Mouse (Mus musculus) cortical plate, adult 2 months (tissue): ENCODE data around the gene Eno2.

Experiments used
- CTCF ChIP-seq: fragments of 200-500 bp; IDR thresholded peaks from 2 replicates; pipeline ENCODE4 v1.5.1; 2011; ENCODE audit warnings: mild to moderate bottlenecking, control low read depth, low read length; ENCODE audit not compliant: insufficient read depth; ENCODE audit errors: extremely low read depth
- POLR2A ChIP-seq: fragments of 200-500 bp; IDR thresholded peaks from 2 replicates; pipeline ENCODE4 v1.6.1; 2011; ENCODE audit warnings: mild to moderate bottlenecking, low read length, control low read depth; ENCODE audit not compliant: insufficient read depth; ENCODE audit errors: extremely low read depth

DNA sequence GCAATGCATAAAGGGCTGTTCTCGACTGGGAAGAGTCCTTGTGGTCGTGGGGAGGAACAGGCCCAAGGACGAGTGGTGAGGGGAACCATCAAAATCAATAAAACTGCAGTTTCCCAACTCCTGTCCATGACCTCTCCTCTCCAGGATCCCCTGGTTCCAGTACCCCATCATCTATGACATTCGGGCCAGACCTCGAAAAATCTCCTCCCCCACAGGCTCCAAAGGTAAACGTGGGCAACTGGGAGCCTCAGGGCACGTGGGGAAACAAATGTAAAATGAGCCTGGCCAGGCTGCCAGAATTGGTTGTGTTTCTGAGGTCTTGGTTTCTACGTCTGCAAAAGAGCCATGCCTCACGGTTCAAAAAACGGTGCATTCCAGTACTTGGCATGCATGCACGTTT lies 56.6 kb downstream of the Eno2 start:
- no peak for TF ChIP-seq CTCF
- no peak for TF ChIP-seq POLR2A
